Mouse (Mus musculus): ENCODE data around the gene Mief2. TPM values are rescaled to one million over a fixed set of nuclear protein-coding genes. Genes with fewer than 3 reads are reported as not detected.

Gene Mief2
- polyA plus RNA-seq, 1 experiment from 2014 or later = 25.2 TPM

DNA sequence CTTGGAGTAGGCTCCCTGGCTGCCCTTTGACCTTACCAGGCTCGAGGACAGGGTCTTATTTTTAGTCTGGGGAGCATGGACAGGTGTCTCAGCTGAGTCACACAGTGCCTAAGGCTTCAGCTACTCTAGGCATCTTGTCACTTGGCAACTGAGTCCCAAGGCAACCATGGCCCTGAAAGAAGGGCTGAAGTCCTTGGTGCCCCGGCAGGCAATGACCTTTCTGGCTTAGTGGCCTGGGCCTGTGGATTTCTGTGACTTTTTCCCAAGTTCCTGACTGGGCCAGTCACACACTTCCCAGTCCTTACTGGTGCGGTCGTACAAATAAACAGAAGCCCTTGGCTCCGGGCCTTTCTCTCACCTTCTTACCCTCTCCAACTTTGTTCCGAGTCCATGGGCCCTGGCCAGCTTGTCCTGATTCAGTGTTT is 1.0 kb downstream of the Mief2 start:
- H3K27ac ChIP-seq (replicated peaks) = 0 out of 2 replicates have a peak overlapping the region, but pooled peaks have one; percentile 94
- H3K9ac ChIP-seq (replicated peaks) = no peak overlapping the region
- no peak for ATAC-seq (replicated peaks)
- peaks cover 32% of the 10 kb centered on the region for H3K4me1 ChIP-seq
- peak overlapping the region; percentile 97; the same call in 1 of the 2 replicates for H3K4me3 ChIP-seq
- WGBS = 75% methylated on average over 6 of the region's 6 CpGs
- H3K4me2 ChIP-seq (replicated peaks) = peak overlapping the region; percentile 70; the same call in 1 of the 2 replicates
- no peaks in the 10 kb centered on the region for H3K9me3 ChIP-seq
- H3K36me3 ChIP-seq = peaks cover 24% of the 10 kb centered on the region
- no peaks in the 10 kb centered on the region for H3K27me3 ChIP-seq

DNA sequence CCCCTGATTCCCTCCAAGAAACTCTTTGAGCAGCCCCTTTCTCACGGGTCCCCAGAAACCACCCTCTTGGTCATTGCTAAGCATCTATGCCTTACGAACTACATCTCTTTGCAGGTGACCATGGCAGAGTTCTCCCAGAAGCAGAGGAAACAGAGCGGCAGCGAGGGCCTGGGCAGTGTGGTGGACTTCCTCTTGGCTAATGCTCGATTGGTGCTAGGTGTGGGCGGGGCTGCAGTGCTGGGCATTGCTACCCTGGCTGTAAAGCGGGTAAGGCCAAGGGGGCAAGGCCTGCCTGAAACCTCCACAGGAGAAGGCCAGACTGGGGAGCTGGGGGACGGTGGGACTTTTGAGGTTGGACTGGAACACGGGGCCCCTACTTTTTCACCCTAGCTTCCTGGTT is 2.0 kb downstream of the Mief2 start:
- Histone ChIP-seq H3K27ac (replicated peaks) (no peak overlapping the region), H3K9me3 (no peaks in the 10 kb centered on the region), H3K9ac (replicated peaks) (no peak overlapping the region), H3K27me3 (no peaks in the 10 kb centered on the region), H3K4me1 (peaks cover 32% of the 10 kb centered on the region), H3K4me2 (replicated peaks) (no peak overlapping the region), H3K36me3 (peaks cover 21% of the 10 kb centered on the region), H3K4me3 (no peak overlapping the region)
- WGBS = 88% methylated on average over 9 of the region's 9 CpGs
- ATAC-seq (replicated peaks) = no peak

DNA sequence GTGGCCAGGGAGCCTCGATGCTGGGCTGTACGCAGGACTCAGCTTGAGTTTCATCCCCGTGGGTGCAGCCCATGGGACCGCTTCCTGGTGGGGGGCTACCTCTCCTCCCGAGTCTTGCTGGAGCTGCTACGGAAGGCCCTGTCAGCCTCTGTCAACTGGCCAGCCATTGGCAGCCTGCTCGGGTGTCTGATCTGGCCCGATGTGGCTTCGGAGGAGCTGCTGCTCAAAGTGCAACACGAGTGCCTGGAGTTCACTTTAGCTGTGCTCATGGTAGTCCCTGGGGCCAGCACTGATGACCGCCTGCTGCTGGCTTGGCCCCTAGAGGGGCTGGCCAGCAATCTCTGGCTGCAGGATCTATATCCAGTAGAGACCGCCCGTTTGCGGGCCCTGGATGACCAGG is 3.1 kb downstream of the Mief2 start:
- no peak for ATAC-seq (replicated peaks)
- Histone ChIP-seq H3K27me3 (no peaks in the 10 kb centered on the region), H3K4me2 (replicated peaks) (no peak overlapping the region), H3K4me3 (no peak overlapping the region), H3K4me1 (peaks cover 24% of the 10 kb centered on the region), H3K9me3 (no peaks in the 10 kb centered on the region), H3K27ac (replicated peaks) (no peak overlapping the region), H3K36me3 (peaks cover 21% of the 10 kb centered on the region), H3K9ac (replicated peaks) (no peak overlapping the region)
- 98% methylated on average over 14 of the region's 14 CpGs for WGBS

DNA sequence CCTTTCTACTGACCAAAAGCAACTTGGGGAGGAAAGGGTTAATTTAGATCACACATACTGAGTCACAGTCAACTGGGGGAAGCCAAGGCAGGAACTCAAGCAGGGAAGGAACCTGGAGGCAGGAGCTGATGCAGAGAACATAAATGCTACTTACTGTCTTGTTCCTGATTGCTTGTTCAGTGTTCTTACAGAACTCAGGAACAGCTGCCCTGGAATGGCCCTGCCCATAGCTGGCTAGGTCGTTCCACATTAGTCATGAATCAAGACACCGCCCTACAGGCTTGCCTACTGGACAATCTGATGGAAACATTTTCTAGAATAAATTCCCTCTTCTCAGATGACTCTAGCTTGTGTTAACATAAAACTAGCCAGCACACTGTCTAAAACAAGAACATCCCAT is 6.0 kb downstream of the Mief2 start:
- Histone ChIP-seq H3K9me3 (no peaks in the 10 kb centered on the region), H3K27ac (replicated peaks) (no peak overlapping the region), H3K27me3 (no peaks in the 10 kb centered on the region), H3K4me3 (no peak overlapping the region), H3K9ac (replicated peaks) (no peak overlapping the region), H3K4me2 (replicated peaks) (no peak overlapping the region), H3K4me1 (peaks cover 4% of the 10 kb centered on the region), H3K36me3 (peaks cover 21% of the 10 kb centered on the region)
- 82% methylated on average over 2 of the region's 2 CpGs for WGBS
- no peak for ATAC-seq (replicated peaks)

DNA sequence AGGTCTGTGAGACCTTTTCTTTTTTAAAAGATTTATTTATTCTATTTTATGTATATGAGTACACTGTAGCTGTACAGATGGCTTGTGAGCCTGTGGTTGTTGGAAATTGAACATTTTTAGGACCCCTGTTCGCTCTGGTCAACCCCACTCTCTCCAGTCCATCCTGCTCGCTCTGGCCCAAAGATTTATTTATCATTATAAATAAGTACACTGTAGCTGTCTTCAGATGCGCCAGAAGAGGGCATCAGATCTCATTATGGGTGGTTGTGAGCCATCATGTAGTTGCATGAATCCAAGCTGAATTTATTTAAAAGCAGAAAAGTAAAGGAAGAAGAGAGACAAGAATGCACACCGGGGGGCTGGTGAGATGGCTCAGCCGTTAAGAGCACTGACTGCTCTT is 7.0 kb downstream of the Mief2 start:
- ATAC-seq (replicated peaks) = no peak
- H3K9ac ChIP-seq (replicated peaks) = no peak overlapping the region
- no peaks in the 10 kb centered on the region for H3K27me3 ChIP-seq
- H3K36me3 ChIP-seq = peaks cover 22% of the 10 kb centered on the region
- 74% methylated on average over 5 of the region's 5 CpGs for WGBS
- no peak overlapping the region for H3K4me2 ChIP-seq (replicated peaks)
- no peaks in the 10 kb centered on the region for H3K9me3 ChIP-seq
- H3K4me1 ChIP-seq = no peaks in the 10 kb centered on the region
- no peak overlapping the region for H3K4me3 ChIP-seq
- H3K27ac ChIP-seq (replicated peaks) = no peak overlapping the region

DNA sequence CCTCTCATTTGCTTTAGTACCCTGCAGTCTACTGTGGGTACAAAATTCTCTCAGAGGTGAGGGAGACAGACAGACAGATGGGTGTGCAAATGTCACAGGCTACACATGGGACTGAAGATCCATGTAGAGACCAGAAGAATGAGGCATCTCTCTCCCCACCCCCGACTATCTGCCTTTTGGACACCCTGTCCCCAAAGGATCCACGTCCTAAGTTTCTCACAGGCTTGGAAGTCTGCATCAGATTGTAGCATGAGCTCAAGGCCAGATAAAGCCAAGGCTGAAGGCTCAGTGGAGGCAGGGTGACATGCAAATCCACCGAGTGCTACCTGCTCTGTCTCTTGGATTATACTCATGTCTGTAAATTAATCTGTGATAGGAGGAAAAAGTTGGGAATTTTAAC is 8.3 kb downstream of the Mief2 start:
- WGBS = 81% methylated on average over 3 of the region's 3 CpGs

DNA sequence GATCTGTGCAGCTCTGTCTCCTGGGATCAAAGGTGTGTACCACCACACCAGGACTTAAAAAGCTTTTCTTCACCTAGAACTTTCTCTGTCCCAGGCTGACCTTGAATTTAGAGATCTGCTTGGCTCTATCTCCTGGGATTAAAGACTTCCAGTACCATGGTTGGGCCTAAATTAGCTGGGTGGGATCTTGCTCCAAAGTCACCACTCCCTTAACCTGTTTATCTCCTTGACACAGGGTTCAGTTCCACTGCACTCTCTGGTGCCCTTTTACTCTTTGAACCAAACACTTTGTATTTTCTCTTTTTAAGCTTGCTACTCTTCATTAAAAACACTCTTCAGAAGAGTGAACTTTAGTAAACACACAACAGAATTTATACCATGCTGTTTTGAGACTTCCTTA is 9.3 kb downstream of the Mief2 start:
- H3K27me3 ChIP-seq = no peaks in the 10 kb centered on the region
- H3K27ac ChIP-seq (replicated peaks) = no peak overlapping the region
- no peaks in the 10 kb centered on the region for H3K9me3 ChIP-seq
- peaks cover 27% of the 10 kb centered on the region for H3K36me3 ChIP-seq
- ATAC-seq (replicated peaks) = no peak
- H3K4me1 ChIP-seq = no peaks in the 10 kb centered on the region
- no peak overlapping the region for H3K9ac ChIP-seq (replicated peaks)
- H3K4me2 ChIP-seq (replicated peaks) = no peak overlapping the region
- H3K4me3 ChIP-seq = no peak overlapping the region

More for the DNA sequence above, 8.3 kb downstream of the Mief2 start:
- no peak overlapping the region for H3K27ac ChIP-seq (replicated peaks)
- H3K4me1 ChIP-seq = no peaks in the 10 kb centered on the region
- H3K9ac ChIP-seq (replicated peaks) = no peak overlapping the region
- no peaks in the 10 kb centered on the region for H3K27me3 ChIP-seq
- no peak overlapping the region for H3K4me3 ChIP-seq
- H3K9me3 ChIP-seq = no peaks in the 10 kb centered on the region
- ATAC-seq (replicated peaks) = no peak
- no peak overlapping the region for H3K4me2 ChIP-seq (replicated peaks)
- peaks cover 26% of the 10 kb centered on the region for H3K36me3 ChIP-seq

DNA sequence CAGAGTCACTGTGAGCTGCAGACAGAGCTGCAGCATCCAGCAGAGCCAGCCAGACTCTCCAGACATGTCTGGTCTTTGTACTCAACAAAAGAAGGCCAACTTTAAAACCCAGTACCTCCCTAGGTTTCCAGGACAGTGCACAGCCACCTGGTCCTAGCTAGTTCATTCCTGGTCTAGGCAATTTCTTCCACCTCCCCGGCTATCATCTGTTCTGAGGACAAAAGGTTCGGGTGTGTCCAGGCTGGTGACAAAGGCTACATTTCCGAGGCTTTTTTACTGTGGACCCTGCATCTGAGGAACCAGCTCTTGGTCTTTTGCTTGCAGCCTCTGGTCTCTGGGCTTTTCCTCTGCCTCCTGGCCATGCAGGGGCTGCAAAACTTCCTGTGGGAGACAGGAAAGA is 12.1 kb downstream of the Mief2 start:
- Histone ChIP-seq H3K36me3 (peaks cover 47% of the 10 kb centered on the region), H3K9ac (replicated peaks) (no peak overlapping the region), H3K4me3 (no peak overlapping the region), H3K9me3 (no peaks in the 10 kb centered on the region), H3K4me2 (replicated peaks) (no peak overlapping the region), H3K27ac (replicated peaks) (no peak overlapping the region), H3K27me3 (no peaks in the 10 kb centered on the region), H3K4me1 (no peaks in the 10 kb centered on the region)
- 76% methylated on average over 3 of the region's 3 CpGs for WGBS
- no peak for ATAC-seq (replicated peaks)

DNA sequence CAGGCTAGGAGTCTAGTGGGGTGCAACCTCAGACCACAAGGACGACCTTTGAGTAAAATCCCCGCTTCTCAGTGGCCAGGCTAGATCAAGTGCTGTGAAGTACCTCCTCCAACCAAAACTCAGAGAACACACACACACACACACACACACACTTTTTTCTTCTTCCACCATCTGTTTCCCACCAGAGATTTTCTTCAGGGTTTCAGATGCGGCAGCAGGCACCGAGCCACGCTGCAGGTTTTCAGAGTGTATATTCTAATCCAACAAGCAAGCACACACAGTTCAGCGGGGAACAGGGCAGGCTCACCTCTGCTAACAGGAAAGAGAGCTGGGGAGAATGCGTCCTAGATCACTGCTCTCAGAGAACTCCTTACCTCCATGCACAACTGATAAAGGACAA is 27.4 kb downstream of the Mief2 start:
- no peaks in the 10 kb centered on the region for H3K27me3 ChIP-seq
- H3K9me3 ChIP-seq = no peaks in the 10 kb centered on the region
- H3K9ac ChIP-seq (replicated peaks) = no peak overlapping the region
- peaks cover 71% of the 10 kb centered on the region for H3K36me3 ChIP-seq
- H3K4me3 ChIP-seq = no peak overlapping the region
- ATAC-seq (replicated peaks) = no peak
- H3K4me1 ChIP-seq = no peaks in the 10 kb centered on the region
- H3K27ac ChIP-seq (replicated peaks) = no peak overlapping the region
- WGBS = 96% methylated on average over 7 of the region's 7 CpGs
- no peak overlapping the region for H3K4me2 ChIP-seq (replicated peaks)

DNA sequence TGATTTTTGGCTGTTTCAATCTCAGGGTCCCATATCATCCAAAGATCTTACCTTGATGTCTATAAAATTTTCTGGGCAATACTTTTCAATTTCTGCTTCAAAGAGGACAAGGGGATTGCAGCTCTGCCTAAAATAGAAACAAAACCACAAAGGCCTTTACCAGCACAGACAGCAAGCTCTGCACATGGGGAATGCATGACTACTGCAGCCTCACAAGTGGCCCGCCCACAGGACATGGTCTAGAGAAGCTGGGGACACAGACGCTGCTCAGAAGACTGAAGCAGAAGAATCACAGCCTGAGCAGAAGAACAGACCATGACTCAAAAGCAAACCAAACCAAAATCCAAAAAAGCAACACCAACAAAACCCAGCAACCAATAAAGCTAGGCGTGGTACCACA is 33.5 kb downstream of the Mief2 start:
- no peaks in the 10 kb centered on the region for H3K4me1 ChIP-seq
- H3K27me3 ChIP-seq = no peaks in the 10 kb centered on the region
- no peak overlapping the region for H3K27ac ChIP-seq (replicated peaks)
- H3K9me3 ChIP-seq = no peaks in the 10 kb centered on the region
- peaks cover 43% of the 10 kb centered on the region for H3K36me3 ChIP-seq
- H3K4me3 ChIP-seq = no peak overlapping the region
- ATAC-seq (replicated peaks) = no peak
- H3K4me2 ChIP-seq (replicated peaks) = no peak overlapping the region
- no peak overlapping the region for H3K9ac ChIP-seq (replicated peaks)
- WGBS = 88% methylated on average over 3 of the region's 3 CpGs

DNA sequence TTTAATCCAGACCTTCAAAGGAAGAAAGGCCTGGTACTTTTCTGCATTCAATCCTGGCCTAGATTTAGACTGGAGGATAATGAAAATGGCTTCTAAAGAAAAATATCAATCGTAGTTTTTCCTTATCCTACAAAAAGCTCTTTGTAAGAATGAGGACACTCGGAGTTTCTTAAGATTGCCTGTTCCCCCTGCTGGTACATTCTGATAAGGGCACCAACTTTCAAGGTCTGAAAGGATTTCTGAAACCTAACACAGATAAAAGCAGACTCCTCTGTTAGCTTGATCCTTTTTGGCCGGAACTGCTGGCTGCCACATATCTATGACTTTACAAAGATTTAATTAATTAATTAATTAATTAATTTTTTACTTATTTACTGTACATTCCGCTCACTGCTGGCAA is 38.8 kb downstream of the Mief2 start:
- Histone ChIP-seq H3K9me3 (no peaks in the 10 kb centered on the region), H3K9ac (replicated peaks) (no peak overlapping the region), H3K36me3 (0 out of 2 replicates have a peak, but pooled peaks cover 7% of the 10 kb centered on the region), H3K4me3 (no peak overlapping the region), H3K27ac (replicated peaks) (no peak overlapping the region), H3K4me1 (no peaks in the 10 kb centered on the region), H3K27me3 (no peaks in the 10 kb centered on the region), H3K4me2 (replicated peaks) (no peak overlapping the region)
- 83% methylated on average over 4 of the region's 4 CpGs for WGBS
- no peak for ATAC-seq (replicated peaks)

DNA sequence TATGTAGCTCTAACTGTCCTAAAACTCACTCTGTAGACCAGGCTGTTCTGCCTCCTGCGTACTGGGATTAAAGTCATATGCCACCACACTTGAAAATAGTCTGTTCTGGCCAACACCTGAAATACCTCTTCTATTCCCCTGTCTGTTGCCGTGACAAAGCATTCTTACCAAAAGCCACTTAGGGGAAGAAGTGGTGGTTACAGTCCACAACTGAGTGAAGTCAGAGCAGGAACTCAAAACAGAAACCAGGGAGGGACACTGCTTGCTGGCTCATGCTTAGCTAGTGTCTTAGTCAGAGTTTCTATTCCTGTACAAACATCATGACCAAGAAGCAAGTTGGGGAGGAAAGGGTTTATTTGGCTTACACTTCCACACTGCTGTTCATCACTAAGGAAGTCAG is 41.1 kb downstream of the Mief2 start:
- Histone ChIP-seq H3K9me3 (no peaks in the 10 kb centered on the region), H3K27me3 (no peaks in the 10 kb centered on the region), H3K4me1 (no peaks in the 10 kb centered on the region), H3K36me3 (no peaks in the 10 kb centered on the region), H3K9ac (replicated peaks) (no peak overlapping the region), H3K27ac (replicated peaks) (no peak overlapping the region), H3K4me3 (no peak overlapping the region), H3K4me2 (replicated peaks) (no peak overlapping the region)
- 81% methylated on average over 2 of the region's 2 CpGs for WGBS
- no peak for ATAC-seq (replicated peaks)

DNA sequence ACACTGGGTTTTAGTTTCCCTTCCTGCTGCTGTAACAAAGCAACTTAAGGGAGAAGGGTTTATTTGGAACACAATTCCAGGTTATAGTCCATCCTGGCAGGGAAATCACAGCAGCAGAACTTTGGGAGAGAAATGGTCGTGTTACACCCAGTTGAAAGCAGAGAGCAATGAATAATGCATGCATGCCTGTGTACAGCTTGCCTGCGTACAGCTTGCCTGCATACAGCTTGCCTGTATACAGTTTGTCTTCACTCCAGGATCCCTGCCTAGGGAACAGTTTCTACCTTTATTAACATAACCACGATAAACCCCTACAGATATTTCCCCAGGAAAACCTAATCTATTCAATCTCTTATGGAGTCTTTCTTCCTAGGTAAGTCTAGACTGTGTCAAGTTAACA is 42.6 kb downstream of the Mief2 start:
- Histone ChIP-seq H3K27ac (replicated peaks) (no peak overlapping the region), H3K4me3 (no peak overlapping the region), H3K9me3 (no peaks in the 10 kb centered on the region), H3K4me1 (peaks cover 13% of the 10 kb centered on the region), H3K4me2 (replicated peaks) (no peak overlapping the region), H3K27me3 (no peaks in the 10 kb centered on the region), H3K36me3 (no peaks in the 10 kb centered on the region), H3K9ac (replicated peaks) (no peak overlapping the region)
- no peak for ATAC-seq (replicated peaks)
- 85% methylated on average over 3 of the region's 3 CpGs for whole genome bisulfite sequencing
